Comparison of ENCODE assay signal across 9 mouse cellular contexts in the genomic region with DNA sequence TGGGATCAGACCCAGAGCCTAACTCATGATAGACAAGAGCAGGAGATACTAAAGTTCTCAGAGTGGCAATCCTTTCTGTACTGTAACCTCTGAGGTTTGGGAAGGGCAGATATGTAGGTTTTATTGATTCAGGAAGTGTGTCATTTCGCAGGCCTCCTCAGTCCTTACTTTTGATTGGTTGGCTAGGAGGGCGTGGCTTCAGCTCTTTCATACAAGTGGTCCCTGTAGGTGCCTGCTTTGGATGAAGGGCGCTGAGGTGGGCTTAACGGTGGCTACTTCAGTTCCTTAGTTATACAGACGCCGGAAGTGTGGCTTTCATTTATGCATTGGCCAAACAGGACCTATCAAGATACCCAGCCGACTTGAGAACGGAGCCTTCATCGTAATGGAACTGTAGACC. TPM values are rescaled to one million over a fixed set of nuclear protein-coding genes. Genes with fewer than 3 reads are reported as not detected.
DNase-seq lines count a peak whose midpoint lies in the region; ATAC-seq lines count a peak whose summit lies in the region.
"Had no signal": no experiment of that assay in that cellular context is flagged by ENCODE, and none has a peak within 500 bp of the region (broad histone marks: within the 10 kb centered on the region; RNA-seq: fewer than 3 reads in every experiment).

No protein-coding gene starts in this region.

- ATAC-seq in liver, embryonic 13.5 days (ENCODE audit: low read depth) = no peak
- no peak for ATAC-seq in hindbrain, embryonic 14.5 days (ENCODE audit: low FRiP score)
- ATAC-seq in neural tube, embryonic 13.5 days (ENCODE audit: low read depth) = no peak

- H3K9me3 ChIP-seq in liver, embryonic 13.5 days (replicated peaks) = no peaks in the 10 kb centered on the region
- no peaks in the 10 kb centered on the region for H3K9me3 ChIP-seq in hindbrain, embryonic 14.5 days (ENCODE audit: control insufficient read depth, low read length)
- H3K9me3 ChIP-seq in neural tube, embryonic 13.5 days = no peaks in the 10 kb centered on the region

- H3K36me3 ChIP-seq in liver, embryonic 13.5 days = peaks cover 22% of the 10 kb centered on the region
- H3K36me3 ChIP-seq in hindbrain, embryonic 14.5 days (replicated peaks; ENCODE audit: control insufficient read depth, insufficient read depth) = peaks cover 24% of the 10 kb centered on the region
- H3K36me3 ChIP-seq in neural tube, embryonic 13.5 days = peaks cover 35% of the 10 kb centered on the region

- no peak overlapping the region for H3K4me3 ChIP-seq in liver, embryonic 13.5 days (replicated peaks)
- no peak overlapping the region for H3K4me3 ChIP-seq in hindbrain, embryonic 14.5 days (replicated peaks; ENCODE audit: low read length)
- 0 out of 2 replicates have a peak overlapping the region, but pooled peaks have one; percentile 63 for H3K4me3 ChIP-seq in neural tube, embryonic 13.5 days

- H3K4me1 ChIP-seq in liver, embryonic 13.5 days (replicated peaks) = peaks cover 28% of the 10 kb centered on the region
- peaks cover 12% of the 10 kb centered on the region for H3K4me1 ChIP-seq in hindbrain, embryonic 14.5 days (replicated peaks; ENCODE audit: control insufficient read depth, insufficient read depth, low read length)
- peaks cover 27% of the 10 kb centered on the region for H3K4me1 ChIP-seq in neural tube, embryonic 13.5 days (replicated peaks)

- peak; percentile 58 for DNase-seq in cerebellum, adult 9-11 months
- no peak for DNase-seq in cerebellum, postnatal 4 days (ENCODE audit: low spot score in 2 of 2)
- no peak for DNase-seq in liver, embryonic 13.5 days
- no peak for DNase-seq in liver
- no peak for DNase-seq in hindbrain, embryonic 14.5 days (ENCODE audit: low spot score)
- no peak for DNase-seq in embryo, embryonic 10 days (ENCODE audit: low spot score)
- DNase-seq in thymus, postnatal 10 days (ENCODE audit: low spot score in 2 of 2) = no peak

- H3K4me2 ChIP-seq in liver, embryonic 13.5 days = no peak overlapping the region
- H3K4me2 ChIP-seq in hindbrain, embryonic 14.5 days (replicated peaks) = peak overlapping the region; percentile 93
- H3K4me2 ChIP-seq in neural tube, embryonic 13.5 days = peak overlapping the region; percentile 81; the same call in 1 of the 2 replicates

- peak overlapping the region; percentile 84; the same call in 1 of the 2 replicates for H3K27ac ChIP-seq in liver, embryonic 13.5 days
- no peak overlapping the region for H3K27ac ChIP-seq in hindbrain, embryonic 14.5 days
- H3K27ac ChIP-seq in neural tube, embryonic 13.5 days (replicated peaks) = no peak overlapping the region

- 74% methylated on average over 9 of the region's 9 CpGs for WGBS in liver, embryonic 13.5 days (ENCODE audit: insufficient replicate concordance)
- 88% methylated on average over 9 of the region's 9 CpGs for WGBS in hindbrain, embryonic 14.5 days
- 85% methylated on average over 9 of the region's 9 CpGs for WGBS in neural tube, embryonic 13.5 days

- no peaks in the 10 kb centered on the region for H3K27me3 ChIP-seq in liver, embryonic 13.5 days
- no peaks in the 10 kb centered on the region for H3K27me3 ChIP-seq in hindbrain, embryonic 14.5 days (ENCODE audit: control insufficient read depth, insufficient read depth, low read length)
- no peaks in the 10 kb centered on the region for H3K27me3 ChIP-seq in neural tube, embryonic 13.5 days

- no peak overlapping the region; the same call in 1 of the 2 replicates for H3K9ac ChIP-seq in liver, embryonic 13.5 days
- no peak overlapping the region for H3K9ac ChIP-seq in hindbrain, embryonic 14.5 days
- no peak overlapping the region for H3K9ac ChIP-seq in neural tube, embryonic 13.5 days

RNA-seq across cellular contexts. Expression of gene Aldh16a1, which starts 1.2 kb away (rescaled TPM):
- 28.0 and 30.3 TPM in 2 replicates for polyA plus RNA-seq in liver, embryonic 13.5 days (2015; fragmentation: Nextera tagmentation; extraction: Ambion mirVana)
- polyA plus RNA-seq in hindbrain, embryonic 14.5 days (2014; fragmentation: Nextera tagmentation; extraction: Ambion mirVana) = 16.0 and 21.3 TPM in 2 replicates
- 19.0 and 19.6 TPM in 2 replicates for polyA plus RNA-seq in neural tube, embryonic 13.5 days (2015; fragmentation: Nextera tagmentation; extraction: Ambion mirVana)

RNA-seq across cellular contexts. Expression of gene Pih1d1, which starts 1.5 kb away (rescaled TPM):
- polyA plus RNA-seq in liver, embryonic 13.5 days (2015; fragmentation: Nextera tagmentation; extraction: Ambion mirVana) = 51.7 and 54.8 TPM in 2 replicates
- polyA plus RNA-seq in hindbrain, embryonic 14.5 days (2014; fragmentation: Nextera tagmentation; extraction: Ambion mirVana) = 91.0 and 93.5 TPM in 2 replicates
- 79.9 and 91.9 TPM in 2 replicates for polyA plus RNA-seq in neural tube, embryonic 13.5 days (2015; fragmentation: Nextera tagmentation; extraction: Ambion mirVana)

RNA-seq across cellular contexts. Expression of gene Slc17a7, which starts 8.2 kb away (rescaled TPM):
- polyA plus RNA-seq in liver, embryonic 13.5 days (2015; fragmentation: Nextera tagmentation; extraction: Ambion mirVana) = not detected in 2 replicates
- polyA plus RNA-seq in hindbrain, embryonic 14.5 days (2014; fragmentation: Nextera tagmentation; extraction: Ambion mirVana) = 0.47 and 0.48 TPM in 2 replicates
- polyA plus RNA-seq in neural tube, embryonic 13.5 days (2015; fragmentation: Nextera tagmentation; extraction: Ambion mirVana) = 0.78 and 0.83 TPM in 2 replicates
- polyA plus RNA-seq: macrophage had no signal

RNA-seq across cellular contexts. Expression of gene Flt3l, which starts 19.4 kb away (rescaled TPM):
- 4.5 and 5.4 TPM in 2 replicates for polyA plus RNA-seq in liver, embryonic 13.5 days (2015; fragmentation: Nextera tagmentation; extraction: Ambion mirVana)
- 1.7 and 1.8 TPM in 2 replicates for polyA plus RNA-seq in hindbrain, embryonic 14.5 days (2014; fragmentation: Nextera tagmentation; extraction: Ambion mirVana)
- 1.3 and 1.5 TPM in 2 replicates for polyA plus RNA-seq in neural tube, embryonic 13.5 days (2015; fragmentation: Nextera tagmentation; extraction: Ambion mirVana)

RNA-seq across cellular contexts. Expression of gene Gm45713, which starts 19.6 kb away (rescaled TPM):
- polyA plus RNA-seq in liver, embryonic 13.5 days (2015; fragmentation: Nextera tagmentation; extraction: Ambion mirVana) = 0.12 and 0.37 TPM in 2 replicates
- polyA plus RNA-seq in hindbrain, embryonic 14.5 days (2014; fragmentation: Nextera tagmentation; extraction: Ambion mirVana) = 0.22 TPM in 1 of 2 replicates, not detected in the other
- 0.53 TPM in 1 of 2 replicates, not detected in the other for polyA plus RNA-seq in neural tube, embryonic 13.5 days (2015; fragmentation: Nextera tagmentation; extraction: Ambion mirVana)
- polyA plus RNA-seq: macrophage had no signal
